Mouse (Mus musculus) 416B (cell line): ENCODE measurements around the gene Exoc3l4.

Experiments
- DNase-seq: peaks from one replicate; pipeline ENCODE4 v3.0.0; 2011; ENCODE audit warnings: low read depth

Gene Exoc3l4

DNA sequence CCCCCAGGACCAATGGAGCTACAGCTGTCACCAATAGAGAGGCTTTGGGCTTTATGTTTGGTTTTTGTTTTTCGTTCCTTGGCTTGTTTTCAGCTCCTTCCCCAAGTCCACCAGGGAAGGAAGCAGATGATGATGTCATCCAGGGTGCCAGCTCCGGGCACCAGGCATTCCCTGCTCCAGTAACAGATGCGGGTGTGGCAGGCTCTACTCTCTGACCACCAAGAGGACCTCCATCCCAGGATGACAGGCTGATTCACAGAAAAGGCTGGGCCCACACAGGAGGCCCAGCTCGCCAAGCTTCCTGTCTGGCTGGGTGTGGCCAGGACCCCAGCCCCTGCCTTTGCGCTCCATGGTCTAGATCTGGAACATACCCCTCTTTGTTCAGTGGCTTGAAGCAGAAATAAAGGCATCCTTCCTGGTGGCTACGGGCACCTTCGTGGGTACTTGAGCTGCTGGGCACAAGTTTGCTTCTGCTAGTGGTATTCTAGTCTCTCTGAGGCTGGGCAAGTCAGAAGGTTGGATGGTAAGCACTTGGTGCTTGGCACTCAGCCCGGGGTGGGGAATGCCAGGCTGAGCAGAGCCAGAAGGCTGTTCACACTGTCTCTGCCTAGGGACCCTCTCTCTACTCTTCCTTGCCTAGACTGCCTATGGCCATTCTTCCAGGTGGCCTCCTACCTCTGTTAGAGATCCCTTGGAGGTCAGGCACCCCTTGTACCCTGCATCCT, 5.0 kb upstream of the Exoc3l4 start:
- no peak for DNase-seq

DNA sequence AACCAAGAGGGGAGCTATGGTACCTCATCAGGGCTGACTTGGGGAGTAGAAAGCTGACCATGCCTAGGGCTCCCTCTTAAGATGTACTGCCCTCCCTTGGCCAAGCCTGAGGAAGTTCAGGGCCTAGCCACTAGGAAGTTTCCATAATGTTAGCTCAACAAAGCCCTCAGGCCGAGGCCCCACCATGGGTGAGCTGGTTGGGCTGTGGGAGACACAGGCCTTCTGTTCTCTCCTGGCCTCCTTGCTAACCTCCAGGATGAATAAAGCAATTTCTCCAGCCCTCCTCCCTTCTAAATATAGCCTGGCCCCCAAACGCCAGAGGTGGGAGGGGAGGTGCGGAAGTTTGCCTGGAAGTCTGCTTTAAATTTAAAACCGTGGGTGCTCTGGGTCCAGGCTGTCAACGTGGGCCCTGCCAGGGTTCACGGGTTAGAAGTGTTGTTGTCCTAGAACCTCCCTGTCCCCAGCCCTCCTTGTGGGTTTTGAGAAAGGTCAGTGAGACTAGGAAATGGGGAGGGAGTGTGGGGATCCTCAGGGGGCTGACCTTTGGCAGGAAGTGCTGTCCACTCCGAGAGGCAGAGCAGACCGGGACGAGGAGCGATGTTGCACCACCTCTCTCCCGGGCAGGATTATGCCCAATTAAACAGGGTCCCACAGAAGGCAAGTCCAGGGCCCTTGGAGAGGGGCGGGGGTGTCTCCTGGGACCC, 4.1 kb upstream of the Exoc3l4 start:
- peak; percentile 62 for DNase-seq

DNA sequence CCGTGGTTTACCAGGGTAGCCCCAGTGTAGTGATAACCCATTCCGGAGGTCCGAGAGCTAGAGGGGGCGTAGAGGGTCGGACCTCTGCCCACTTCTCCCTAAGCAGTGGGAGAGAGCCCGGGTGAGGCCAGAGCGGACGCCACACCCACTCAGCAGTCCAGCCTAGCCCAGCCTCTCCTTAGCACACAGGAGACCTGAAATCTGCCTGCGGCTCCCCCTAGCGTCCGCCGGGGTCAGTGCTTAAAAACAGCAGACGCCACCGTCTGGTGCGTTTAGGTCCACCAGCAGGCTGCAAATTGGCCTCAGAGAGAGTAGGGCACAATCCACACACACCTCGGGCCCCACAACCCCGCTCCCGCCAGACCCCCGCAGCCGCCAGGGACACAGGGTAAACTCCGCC, 3.5 kb upstream of the Exoc3l4 start:
- DNase-seq, result peak; percentile 93

DNA sequence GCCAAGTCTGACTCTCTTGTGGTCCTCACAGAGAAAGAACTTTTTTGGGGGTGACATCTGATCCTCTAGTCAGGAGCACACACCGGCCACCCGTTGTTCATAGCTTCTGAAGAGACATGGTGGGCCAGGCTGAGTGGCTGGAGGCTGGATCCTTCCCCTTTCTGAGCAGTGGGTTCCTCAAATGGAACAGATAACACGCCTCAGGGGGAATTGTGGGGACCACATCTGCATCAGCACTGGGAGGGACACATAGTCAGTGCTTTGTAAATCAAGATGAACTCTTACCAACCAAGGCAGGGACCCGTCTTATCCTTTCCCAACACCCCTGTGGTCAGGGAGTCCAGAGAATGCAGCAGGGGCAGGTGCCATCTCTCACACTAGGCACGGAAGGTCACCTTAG, 3.1 kb downstream of the Exoc3l4 start:
- no peak for DNase-seq

DNA sequence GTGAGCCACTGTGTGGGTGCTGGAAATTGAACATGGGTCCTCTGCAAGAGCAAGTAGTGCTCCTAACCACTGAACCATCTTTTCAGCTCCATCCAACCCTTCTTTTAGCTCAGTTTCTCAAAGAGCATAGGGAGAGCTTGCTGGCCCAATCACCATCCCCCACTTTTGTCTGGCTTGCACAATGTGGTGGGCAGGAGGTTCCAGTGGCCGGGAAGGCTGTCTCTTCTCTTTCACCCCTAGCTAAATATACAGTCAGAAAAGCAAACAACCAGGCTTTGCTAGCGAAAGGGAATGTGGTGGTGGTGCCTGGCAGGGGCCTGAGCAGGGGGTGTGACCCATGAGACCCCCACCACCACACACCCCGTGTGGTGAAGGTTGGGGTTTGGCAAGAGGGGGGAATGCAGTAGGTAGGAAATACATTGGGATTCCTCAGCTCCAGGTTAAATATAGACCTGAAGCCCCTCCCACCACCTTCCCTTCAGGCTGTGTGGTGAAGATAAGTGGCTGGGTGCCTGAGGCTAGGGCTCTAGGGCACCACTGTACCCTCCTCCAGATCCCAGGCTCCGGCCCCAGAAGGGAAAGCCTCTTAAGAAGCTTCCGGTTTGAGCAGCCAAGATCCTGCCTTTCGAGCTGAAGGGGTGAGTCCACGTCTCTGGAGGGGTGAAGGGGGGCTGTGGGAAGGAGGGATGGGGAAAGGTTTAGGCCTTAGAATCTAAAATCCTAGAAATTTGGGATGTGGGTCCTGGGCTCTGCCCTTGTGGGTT, 4.3 kb downstream of the Exoc3l4 start:
- DNase-seq, result peak; percentile 52

- DNase-seq, result no peak
Measured at GRCm38 (mm10) chr12:111422852-111423251, 6.0 kb downstream of the Exoc3l4 start.

DNA sequence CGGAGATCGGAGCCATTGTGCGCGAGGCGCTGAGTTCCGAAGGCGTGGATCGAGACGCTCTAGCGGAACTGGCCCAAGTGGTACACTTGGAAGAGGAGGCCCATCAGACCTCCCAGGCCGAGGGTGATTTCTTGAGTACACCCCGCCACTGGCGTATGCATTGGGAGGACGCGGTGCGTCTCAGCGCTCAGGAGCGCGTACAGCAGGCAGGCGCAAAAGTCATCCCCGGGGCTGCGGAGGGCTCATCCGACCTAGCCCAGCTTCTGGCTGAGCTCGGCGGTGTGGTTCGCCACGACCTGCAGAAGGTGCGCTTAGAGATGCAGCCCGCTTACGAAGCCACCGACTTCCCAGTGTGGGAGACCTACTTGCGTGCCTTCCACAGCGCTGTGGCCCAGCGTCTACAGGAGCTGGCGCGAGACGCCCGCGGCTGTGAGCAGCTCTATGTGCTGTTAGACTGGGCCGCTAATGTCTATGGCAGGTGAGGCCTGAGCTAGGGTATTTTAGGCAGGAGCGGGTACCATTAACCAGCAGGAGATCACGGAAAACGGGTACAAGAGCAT, 6.8 kb downstream of the Exoc3l4 start:
- no peak for DNase-seq

DNA sequence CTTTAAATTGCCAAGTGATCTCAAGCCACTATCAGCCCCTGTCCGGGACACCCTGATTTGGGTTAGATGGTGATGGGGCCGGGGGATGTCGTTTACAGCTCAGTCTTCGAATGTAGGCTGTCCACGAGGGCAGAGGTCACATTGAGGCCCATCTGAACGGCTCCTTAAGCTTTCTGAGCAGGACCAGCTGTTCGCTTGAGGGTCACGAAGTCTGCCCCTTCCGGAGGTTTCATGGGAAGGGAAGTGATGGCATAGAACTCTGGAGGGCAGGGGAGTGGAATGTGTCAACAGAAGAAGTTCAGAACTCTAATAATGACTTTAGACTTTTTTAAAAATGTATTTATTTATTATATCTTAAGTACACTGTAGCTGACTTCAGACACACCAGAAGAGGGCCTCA, 7.7 kb downstream of the Exoc3l4 start:
- DNase-seq, result no peak

DNA sequence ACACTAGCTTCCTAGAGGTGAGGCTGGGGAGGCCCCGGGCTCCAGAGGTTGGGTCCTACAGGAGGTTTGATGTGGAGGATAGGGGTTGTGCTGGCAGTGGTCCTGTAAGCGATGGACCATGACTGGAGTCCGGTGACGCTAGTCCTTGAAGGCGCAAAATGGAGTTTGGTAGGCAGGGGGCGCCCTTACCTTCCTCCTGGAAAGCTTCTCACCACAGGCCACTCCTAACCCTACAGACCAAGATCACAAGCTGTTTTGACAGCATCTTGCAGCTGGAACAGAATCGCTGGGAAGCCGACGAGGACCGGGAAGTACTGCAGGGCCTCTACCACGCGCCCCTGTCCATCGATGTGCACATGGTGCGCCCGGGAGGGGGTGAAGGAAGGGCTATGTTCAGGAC, 8.4 kb downstream of the Exoc3l4 start:
- peak; percentile 88 for DNase-seq

DNA sequence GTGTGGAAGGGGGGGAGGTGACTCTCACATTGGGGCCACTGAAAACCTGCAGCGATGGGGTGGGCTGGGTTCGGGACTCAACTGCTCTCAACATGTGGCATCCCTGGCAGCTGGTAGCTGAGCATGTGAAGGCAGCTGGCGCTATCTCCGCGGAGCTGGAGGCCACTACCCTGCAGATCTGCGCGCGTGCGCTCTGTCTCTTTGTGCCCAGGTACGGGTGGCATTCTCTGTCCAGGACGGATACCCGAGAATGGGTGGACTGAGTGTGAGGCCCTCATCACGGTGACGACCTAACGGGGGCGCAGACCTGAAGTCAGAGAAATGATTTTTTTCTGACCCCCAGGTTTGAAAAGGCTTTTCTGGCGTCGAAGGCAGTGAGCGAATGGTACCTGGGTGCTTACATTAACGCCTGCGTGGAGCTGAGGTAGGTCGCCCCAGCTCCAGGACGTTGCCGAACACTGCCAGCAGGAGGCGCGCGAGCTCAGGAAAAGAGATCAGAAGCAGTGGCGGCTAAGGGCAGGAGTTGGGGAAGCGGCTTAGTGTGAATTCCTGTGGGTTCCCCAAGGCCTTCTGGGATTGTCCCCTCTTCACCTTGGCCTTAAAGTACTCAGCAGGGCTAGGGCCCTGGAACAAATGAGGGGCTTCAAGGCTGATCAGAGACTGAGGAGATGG, 9.1 kb downstream of the Exoc3l4 start:
- DNase-seq, result peak; percentile 86

DNA sequence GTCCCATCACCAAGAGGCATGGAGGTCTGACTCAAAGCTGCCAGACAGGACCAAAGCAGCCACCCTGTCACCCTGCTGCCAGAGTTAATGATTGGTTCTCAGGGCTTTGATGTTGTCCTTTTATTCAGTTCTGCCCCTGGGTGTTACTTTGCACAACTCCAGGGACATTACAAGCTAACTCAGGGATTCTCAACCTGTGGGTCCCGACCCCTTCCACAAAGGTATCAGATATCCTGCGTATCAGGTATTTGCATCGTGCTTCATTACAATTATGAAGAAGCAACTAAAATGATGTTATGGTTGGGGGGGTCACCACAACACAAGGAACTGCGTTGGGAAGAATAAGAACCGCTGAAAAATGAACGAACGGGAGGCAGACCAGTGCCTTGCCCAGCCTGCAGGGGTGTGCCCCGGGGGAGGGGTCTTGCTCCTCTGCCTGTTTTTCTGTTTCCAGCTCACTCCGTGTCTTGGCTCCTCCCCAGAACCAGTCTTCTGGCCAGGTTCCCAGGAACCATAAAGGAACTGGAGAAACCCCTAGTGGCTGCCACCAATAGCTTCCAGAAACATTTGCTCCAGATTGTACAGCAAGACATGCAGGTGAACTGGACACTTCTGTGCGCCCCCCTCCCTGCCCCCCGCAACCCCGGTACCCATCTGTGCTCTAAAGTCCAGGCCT, 10.8 kb downstream of the Exoc3l4 start:
- no peak for DNase-seq

DNA sequence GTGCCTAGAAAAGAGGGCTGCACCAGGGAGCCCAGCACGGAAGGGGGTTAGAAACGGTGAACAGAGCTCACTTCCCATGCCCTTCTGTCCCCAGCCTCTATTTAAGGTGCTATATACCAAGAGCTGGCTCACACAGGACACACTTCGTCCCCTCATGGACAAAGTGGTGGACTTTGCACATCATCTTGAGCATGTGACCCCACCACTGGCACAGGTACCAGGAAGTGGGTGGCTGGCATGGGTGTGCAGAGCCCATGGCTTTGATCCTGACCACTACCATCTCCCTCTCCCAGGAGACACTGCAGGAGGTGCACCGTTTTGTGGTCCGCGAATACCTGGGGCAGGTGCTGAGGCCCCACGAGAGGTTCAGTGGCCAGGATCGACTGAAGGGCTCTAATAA, 11.5 kb downstream of the Exoc3l4 start:
- no peak for DNase-seq

- no peak for DNase-seq
Measured at GRCm38 (mm10) chr12:111428961-111429911, 12.4 kb downstream of the Exoc3l4 start.

- DNase-seq, result peak; percentile 63
Measured at GRCm38 (mm10) chr12:111430049-111430867, 13.4 kb downstream of the Exoc3l4 start.

DNA sequence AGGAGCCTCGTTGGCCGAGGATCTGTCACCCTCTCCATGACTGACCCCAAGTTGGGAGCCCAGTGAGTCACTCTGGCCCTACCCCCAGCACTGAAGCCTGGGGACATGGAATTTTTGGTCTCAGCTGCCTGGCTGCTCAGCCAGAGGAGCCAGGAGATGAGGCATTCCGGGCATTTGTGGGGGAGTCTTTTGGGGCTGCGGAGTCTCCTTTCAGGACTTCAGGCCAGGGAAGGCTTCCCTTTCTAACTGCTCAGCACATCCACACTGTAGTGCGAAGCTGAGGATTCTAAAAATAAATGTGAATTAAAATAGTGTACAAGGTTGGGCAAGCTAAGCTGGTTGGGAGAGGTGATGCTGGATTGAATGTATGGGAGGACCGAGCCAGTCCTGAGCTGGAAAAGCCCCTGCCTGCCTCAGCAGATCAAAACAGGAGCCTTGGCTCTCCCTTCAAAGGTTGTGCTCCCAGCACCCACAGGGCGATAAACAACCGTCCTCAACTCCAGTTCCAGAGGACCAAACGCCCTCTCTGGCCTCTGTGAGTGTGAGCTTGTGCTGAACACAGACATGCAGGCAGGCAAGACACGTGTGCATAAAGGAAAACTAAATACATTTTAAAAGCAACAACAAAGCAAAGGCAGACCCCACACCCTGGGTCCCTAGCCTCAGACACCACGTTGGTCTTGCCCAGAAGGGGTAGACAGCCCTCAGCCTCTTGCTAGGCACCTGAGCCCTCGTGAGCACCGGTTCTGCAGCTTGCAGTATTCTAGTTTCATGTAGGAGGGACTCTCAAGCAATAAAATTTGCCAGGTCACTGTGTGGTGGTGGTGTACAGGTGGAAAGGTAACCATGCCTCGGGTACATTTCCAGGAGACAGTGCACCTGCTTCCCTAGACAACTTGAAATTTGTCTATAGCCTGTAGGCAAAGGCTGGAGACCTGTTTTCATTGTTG, 14.3 kb downstream of the Exoc3l4 start:
- DNase-seq, result no peak

- no peak for DNase-seq
Measured at GRCm38 (mm10) chr12:111432097-111432496, 15.3 kb downstream of the Exoc3l4 start.

DNA sequence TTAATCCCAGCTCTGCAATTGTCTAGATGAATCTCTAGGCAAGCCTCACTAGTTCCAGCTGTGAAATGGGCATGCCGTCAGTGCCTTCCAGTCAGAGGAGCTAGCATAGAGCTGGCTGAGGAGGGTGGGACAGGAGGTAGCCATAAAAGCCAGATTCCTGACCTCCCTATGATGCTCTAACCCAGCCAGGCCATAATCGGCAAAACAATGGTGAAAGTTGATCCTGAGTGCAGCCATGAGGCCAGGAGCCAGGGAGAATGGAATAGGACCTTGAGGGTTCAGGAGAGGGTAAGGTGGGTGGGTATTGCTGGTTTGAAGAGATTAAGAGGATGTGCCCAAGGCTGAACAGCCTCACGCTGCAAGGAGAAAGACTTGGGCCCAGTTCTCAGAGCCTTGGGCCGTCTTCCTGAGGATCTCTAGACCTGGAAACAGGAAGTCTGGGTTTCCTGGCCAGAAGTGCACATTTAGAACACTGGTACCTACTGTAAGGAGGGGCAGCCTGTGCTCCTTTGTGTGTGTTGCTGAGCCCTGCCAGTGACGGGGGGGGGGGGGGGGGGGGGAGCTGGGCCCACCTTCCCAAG, 16.0 kb downstream of the Exoc3l4 start:
- DNase-seq, result peak; percentile 63

- no peak for DNase-seq
Measured at GRCm38 (mm10) chr12:111434164-111434744, 17.4 kb downstream of the Exoc3l4 start.
